Mouse (Mus musculus) CH12.LX (cell line): ENCODE results near the gene Lnx1. TPM values are rescaled to one million over a fixed set of nuclear protein-coding genes. Genes with fewer than 3 reads are reported as not detected.

Source experiments
- DNase-seq: peaks from one replicate; pipeline ENCODE4 v3.0.0-alpha.2; 2013; ENCODE audit errors: extremely low read depth
- H3K27ac ChIP-seq: 2 replicates; pipeline ENCODE4 v1.5.1; 2012; ENCODE audit warnings: low read depth, mild to moderate bottlenecking, control low read depth, moderate library complexity; ENCODE audit not compliant: insufficient read depth
- H3K27me3 ChIP-seq: replicated peaks from 2 replicates; pipeline ENCODE3; 2012; ENCODE audit warnings: inconsistent platforms
- H3K36me3 ChIP-seq, 2 experiments: replicated peaks in 1 of 2; 2 replicates each; pipeline versions ENCODE3 to v1.6.1; 2012; ENCODE audit warnings: inconsistent platforms in 1 of 2, low read length in 1 of 2, mild to moderate bottlenecking in 1 of 2, mixed read lengths in 1 of 2, moderate library complexity in 1 of 2; ENCODE audit not compliant: control insufficient read depth in 1 of 2, insufficient read depth in 1 of 2
- H3K4me1 ChIP-seq, 2 experiments: 2 replicates each; pipeline ENCODE4 v1.6.1; 2012; ENCODE audit warnings: inconsistent platforms in 1 of 2, moderate library complexity in 1 of 2; ENCODE audit not compliant: insufficient read depth in 2 of 2, control insufficient read depth in 1 of 2
- H3K4me2 ChIP-seq: 2 replicates; pipeline ENCODE4 v1.6.1; 2012; ENCODE audit warnings: low read depth, mild to moderate bottlenecking, control low read depth; ENCODE audit not compliant: poor library complexity, insufficient read depth, severe bottlenecking
- H3K4me3 ChIP-seq, 3 experiments: fragments of 150-350 bp in 1 of 3; sonication (generic) in 1 of 3; replicated peaks in 1 of 3; 2 replicates each; pipeline versions ENCODE3 to v1.5.1; 2011 to 2012; ENCODE audit warnings: low read depth in 2 of 3, low read length in 2 of 3, mild to moderate bottlenecking in 2 of 3, moderate library complexity in 2 of 3, control low read depth in 1 of 3, improper control_type of control experiment in 1 of 3, inconsistent platforms in 1 of 3, mixed read lengths in 1 of 3; ENCODE audit not compliant: poor library complexity in 1 of 3
- H3K79me2 ChIP-seq: replicated peaks from 2 replicates; pipeline ENCODE4 v1.6.1; 2012; ENCODE audit warnings: mild to moderate bottlenecking, moderate library complexity; ENCODE audit not compliant: control insufficient read depth, poor library complexity, insufficient read depth, severe bottlenecking; ENCODE audit errors: extremely low read depth
- H3K9ac ChIP-seq: 2 replicates; pipeline ENCODE4 v1.6.1; 2012; ENCODE audit warnings: low read depth, mild to moderate bottlenecking, control low read depth, moderate library complexity; ENCODE audit not compliant: insufficient read depth
- H3K9me3 ChIP-seq: replicated peaks from 2 replicates; pipeline ENCODE3; 2012; ENCODE audit warnings: low read length, inconsistent platforms, mixed read lengths
- CHD2 ChIP-seq: IDR thresholded peaks from 2 replicates; pipeline ENCODE4 v1.6.1; 2011; ENCODE audit warnings: low read length, improper control_type of control experiment
- CTCF ChIP-seq, 2 experiments: IDR thresholded peaks in 1 of 2; conservative IDR thresholded peaks in 1 of 2; 2 replicates each; pipeline ENCODE4 v1.5.1; 2011 to 2012; ENCODE audit warnings: low read depth in 2 of 2, low read length in 2 of 2, improper control_type of control experiment in 1 of 2, inconsistent platforms in 1 of 2, mild to moderate bottlenecking in 1 of 2, moderate library complexity in 1 of 2
- E2F4 ChIP-seq: IDR thresholded peaks from 2 replicates; pipeline ENCODE4 v1.6.1; 2011; ENCODE audit warnings: low read depth, low read length, improper control_type of control experiment; ENCODE audit not compliant: insufficient replicate concordance
- ELF1 ChIP-seq: IDR thresholded peaks from 2 replicates; pipeline ENCODE4 v1.6.1; 2014; ENCODE audit warnings: low read depth, mild to moderate bottlenecking, inconsistent platforms, low read length, improper control_type of control experiment
- ETS1 ChIP-seq: conservative IDR thresholded peaks from 2 replicates; pipeline ENCODE4 v1.6.1; 2012; ENCODE audit warnings: low read depth, mild to moderate bottlenecking, inconsistent platforms, low read length, improper control_type of control experiment, moderate library complexity
- HCFC1 ChIP-seq: IDR thresholded peaks from 2 replicates; pipeline ENCODE4 v1.6.1; 2012; ENCODE audit warnings: low read depth, mild to moderate bottlenecking, inconsistent platforms, low read length, improper control_type of control experiment
- IRF4 ChIP-seq: IDR thresholded peaks from 2 replicates; pipeline ENCODE4 v1.6.1; 2014; ENCODE audit warnings: low read depth, mild to moderate bottlenecking, inconsistent platforms, low read length, improper control_type of control experiment
- JUN ChIP-seq: IDR thresholded peaks from 2 replicates; pipeline ENCODE4 v1.6.1; 2011; ENCODE audit warnings: low read depth, mild to moderate bottlenecking, low read length, improper control_type of control experiment, moderate library complexity; ENCODE audit not compliant: insufficient read depth
- KAT2A ChIP-seq: IDR thresholded peaks from 2 replicates; pipeline ENCODE4 v1.6.1; 2012; ENCODE audit warnings: low read length, improper control_type of control experiment, inconsistent platforms; ENCODE audit not compliant: insufficient replicate concordance
- MXI1 ChIP-seq: IDR thresholded peaks from 2 replicates; pipeline ENCODE4 v1.6.1; 2011; ENCODE audit warnings: mild to moderate bottlenecking, low read depth, low read length, improper control_type of control experiment
- NELFE ChIP-seq: IDR thresholded peaks from 2 replicates; pipeline ENCODE4 v1.6.1; 2011; ENCODE audit warnings: low read depth, low read length, improper control_type of control experiment
- NRF1 ChIP-seq: IDR thresholded peaks from 2 replicates; pipeline ENCODE4 v1.6.1; 2014; ENCODE audit warnings: low read depth, mild to moderate bottlenecking, inconsistent platforms, low read length, improper control_type of control experiment, moderate library complexity
- PAX5 ChIP-seq: IDR thresholded peaks from 2 replicates; pipeline ENCODE4 v1.6.1; 2012; ENCODE audit warnings: low read length, inconsistent platforms, mixed read lengths
- POLR2A ChIP-seq: IDR thresholded peaks from 2 replicates; pipeline ENCODE4 v1.6.1; 2011; ENCODE audit warnings: low read depth, mild to moderate bottlenecking, improper control_type of control experiment, low read length
- RCOR1 ChIP-seq: conservative IDR thresholded peaks from 2 replicates; pipeline ENCODE4 v1.6.1; 2012; ENCODE audit warnings: low read depth, mild to moderate bottlenecking, inconsistent platforms, low read length, improper control_type of control experiment
- TCF12 ChIP-seq: IDR thresholded peaks from 2 replicates; pipeline ENCODE4 v1.6.1; 2014; ENCODE audit warnings: low read depth, mild to moderate bottlenecking, inconsistent platforms, low read length, improper control_type of control experiment
- UBTF ChIP-seq: IDR thresholded peaks from 2 replicates; pipeline ENCODE4 v1.6.1; 2012; ENCODE audit warnings: low read depth, mild to moderate bottlenecking, inconsistent platforms, low read length, improper control_type of control experiment, moderate library complexity
- USF1 ChIP-seq: IDR thresholded peaks from 2 replicates; pipeline ENCODE4 v1.6.1; 2014; ENCODE audit warnings: low read depth, mild to moderate bottlenecking, inconsistent platforms, low read length, improper control_type of control experiment
- USF2 ChIP-seq: conservative IDR thresholded peaks from 2 replicates; pipeline ENCODE4 v1.6.1; 2011; ENCODE audit warnings: low read depth, low read length, improper control_type of control experiment
- ZC3H11A ChIP-seq: IDR thresholded peaks from 2 replicates; pipeline ENCODE4 v1.6.1; 2012; ENCODE audit warnings: low read depth, mild to moderate bottlenecking, inconsistent platforms, low read length, improper control_type of control experiment
- ZKSCAN1 ChIP-seq: IDR thresholded peaks from 2 replicates; pipeline ENCODE4 v1.6.1; 2012; ENCODE audit warnings: low read depth, inconsistent platforms, low read length, improper control_type of control experiment, borderline replicate concordance
- ZMIZ1 ChIP-seq: IDR thresholded peaks from 2 replicates; pipeline ENCODE4 v1.6.1; 2012; ENCODE audit warnings: low read depth, mild to moderate bottlenecking, inconsistent platforms, low read length, improper control_type of control experiment
- ZNF384 ChIP-seq: IDR thresholded peaks from 2 replicates; pipeline ENCODE4 v1.6.1; 2012; ENCODE audit warnings: low read depth, low read length, improper control_type of control experiment, inconsistent platforms
- dilution Hi-C: fragments of 300-500 bp; cut with MboI; formaldehyde crosslinking; loops from 2 replicates; pipeline ENCODE4 v1.14.3; 2020; ENCODE audit warnings: low sequenced_read_pairs; ENCODE audit not compliant: extremely low pct_unique_long_range_greater_than_20kb, extremely low pct_ligation_motif_present
- in situ Hi-C: fragments of 300-500 bp; cut with MboI; formaldehyde crosslinking; loops from 3 replicates; pipeline ENCODE4 v1.14.3; 2019; ENCODE audit warnings: low sequenced_read_pairs, low pct_ligation_motif_present, low pct_unique_long_range_greater_than_20kb, mixed read lengths
- polyA plus RNA-seq: library from polyadenylated mRNA; unstranded; fragments of >175 nt; gene quantifications from 2 replicates; pipeline ENCODE4 v1.2.1, GENCODE M21; 2012; ENCODE audit warnings: low read depth; ENCODE audit not compliant: insufficient read length
- total RNA-seq, 2 experiments: library from RNA; depleted of rRNA; stranded (reverse); fragments of 300-350 nt in 1 of 2; fragments of >200 nt in 1 of 2; gene quantifications; 2 replicates each; pipeline ENCODE4 v1.2.3; 2012 to 2014

The Lnx1 gene
- total and polyA plus RNA-seq, 3 experiments = 0.08 to 0.26 (median 0.16) TPM

- Histone ChIP-seq H3K27ac (no peak overlapping the region), H3K27me3 (no peaks in the 10 kb centered on the region), H3K4me1 (peaks cover 0 to 6% of the 10 kb centered on the region in 2 experiments; a peak in 2 of 4 replicates), H3K9ac (no peak overlapping the region), H3K36me3 (no peaks in the 10 kb centered on the region), H3K4me2 (no peak overlapping the region), H3K9me3 (no peaks in the 10 kb centered on the region), H3K4me3 (no peak overlapping the region), H3K79me2 (no peaks in the 10 kb centered on the region)
- in situ Hi-C loops = loop anchor here (25.0 kb wide), 1 partner anchor 266 kb away; no protein-coding TSS in a partner anchor
- DNase-seq = no peak
- TF ChIP-seq KAT2A (no peak), JUN (no peak), PAX5 (no peak), ZKSCAN1 (no peak), ZMIZ1 (no peak), USF1 (no peak), TCF12 (no peak), HCFC1 (no peak), ZNF384 (no peak), NELFE (no peak), NRF1 (no peak), USF2 (no peak), RCOR1 (no peak), ELF1 (no peak), MXI1 (no peak), POLR2A (no peak), CTCF (conservative IDR thresholded peaks at IDR 0.05 in 1 of 2, IDR thresholded peaks at IDR 0.05 in 1 of 2; ENCODE audit: low read depth in 2 of 2, low read length in 2 of 2) (no peak), ETS1 (no peak)
- dilution Hi-C loops = no loop called here
These were observed 31.8 kb downstream of the Lnx1 start for GRCm38 (mm10) chr5:74670877-74671276.

- H3K4me1 ChIP-seq = no peaks in the 10 kb centered on the region
- dilution Hi-C loops = no loop called here
- H3K27ac ChIP-seq = no peak overlapping the region
- no peaks in the 10 kb centered on the region for H3K79me2 ChIP-seq
- H3K4me3 ChIP-seq = no peak overlapping the region
- no peaks in the 10 kb centered on the region for H3K27me3 ChIP-seq
- no peaks in the 10 kb centered on the region for H3K9me3 ChIP-seq
- TF ChIP-seq MXI1 (no peak), UBTF (no peak), E2F4 (no peak), ZMIZ1 (no peak), USF1 (no peak), CHD2 (no peak), ZNF384 (no peak), ZC3H11A (no peak), IRF4 (no peak)
- no peaks in the 10 kb centered on the region for H3K36me3 ChIP-seq
- DNase-seq = no peak
- H3K4me2 ChIP-seq = no peak overlapping the region
- in situ Hi-C loops = loop anchor here (25.0 kb wide), 1 partner anchor 267 kb away; no protein-coding TSS in a partner anchor
- no peak overlapping the region for H3K9ac ChIP-seq
These were observed 32.8 kb downstream of the Lnx1 start for GRCm38 (mm10) chr5:74669925-74670324.
